Mouse (Mus musculus) left cerebral cortex, adult 11 months (tissue): ENCODE results near the gene Selenoo.

ENCODE experiments used
- DNase-seq: peaks from one replicate; pipeline ENCODE4 v3.0.0; 2022; ENCODE audit warnings: low spot score

Selenoo gene

GRCm38 (mm10) chr15:89127364-89127940, 38.6 kb downstream of the Selenoo start:
- DNase-seq = no peak

- peak; percentile 78 for DNase-seq
Observed at GRCm38 (mm10) chr15:89128382-89129350, 39.8 kb downstream of the Selenoo start, which contains the start of gene Hdac10. Gene Hdac10 (minus strand): TSS chr15:89128700.

GRCm38 (mm10) chr15:89130245-89130644, 41.4 kb downstream of the Selenoo start:
- DNase-seq = no peak

GRCm38 (mm10) chr15:89131316-89131715, 42.4 kb downstream of the Selenoo start:
- DNase-seq = no peak

GRCm38 (mm10) chr15:89136461-89137155, 47.7 kb downstream of the Selenoo start:
- DNase-seq = no peak

GRCm38 (mm10) chr15:89137378-89138045, 48.6 kb downstream of the Selenoo start:
- no peak for DNase-seq

GRCm38 (mm10) chr15:89138046-89138405, 49.1 kb downstream of the Selenoo start:
- no peak for DNase-seq

GRCm38 (mm10) chr15:89138531-89138930, 49.6 kb downstream of the Selenoo start:
- no peak for DNase-seq

- DNase-seq = peak; percentile 50
Observed at GRCm38 (mm10) chr15:89140048-89140658, 51.3 kb downstream of the Selenoo start.

GRCm38 (mm10) chr15:89140659-89141252, 51.9 kb downstream of the Selenoo start, which contains the start of gene Mapk12:
Gene Mapk12 (minus strand): TSS chr15:89140703.
- DNase-seq = no peak

GRCm38 (mm10) chr15:89141443-89141842, 52.6 kb downstream of the Selenoo start:
- no peak for DNase-seq

- no peak for DNase-seq
Observed at GRCm38 (mm10) chr15:89141905-89142304, 53.0 kb downstream of the Selenoo start.

- DNase-seq = no peak
Observed at GRCm38 (mm10) chr15:89143134-89143533, 54.2 kb downstream of the Selenoo start.

GRCm38 (mm10) chr15:89144965-89145364, 56.1 kb downstream of the Selenoo start:
- DNase-seq = no peak

GRCm38 (mm10) chr15:89145813-89146350, 57.0 kb downstream of the Selenoo start:
- no peak for DNase-seq

- DNase-seq = no peak
Observed at GRCm38 (mm10) chr15:89146537-89146936, 57.7 kb downstream of the Selenoo start.

- no peak for DNase-seq
Observed at GRCm38 (mm10) chr15:89147024-89147423, 58.1 kb downstream of the Selenoo start.

GRCm38 (mm10) chr15:89147456-89147855, 58.6 kb downstream of the Selenoo start:
- DNase-seq = no peak

GRCm38 (mm10) chr15:89147895-89148294, 59.0 kb downstream of the Selenoo start:
- no peak for DNase-seq

GRCm38 (mm10) chr15:89148496-89149270, 59.8 kb downstream of the Selenoo start:
- no peak for DNase-seq
